Mouse (Mus musculus) midbrain, embryonic 11.5 days (tissue): ENCODE results near the gene Tenm1. TPM values are rescaled to one million over a fixed set of nuclear protein-coding genes. Genes with fewer than 3 reads are reported as not detected.

ENCODE experiments used
- ATAC-seq: fragments of 200-750 bp; cut with Nextera tagmentation; 2 replicates; pipeline ENCODE4 v1.8.0; 2017; ENCODE audit warnings: moderate TSS enrichment, moderate library complexity; ENCODE audit not compliant: low FRiP score
- DNase-seq: peaks from one replicate; pipeline ENCODE4 v3.0.0; 2015; ENCODE audit warnings: low spot score; ENCODE audit errors: missing footprints
- H3K27ac ChIP-seq: fragments of 300-500 bp; sonication (generic); 2 replicates; pipeline ENCODE4 v1.5.1; 2014; ENCODE audit warnings: low read depth, low read length
- H3K27me3 ChIP-seq: fragments of 300-500 bp; sonication (generic); 2 replicates; pipeline ENCODE4 v1.6.1; 2014; ENCODE audit warnings: mild to moderate bottlenecking, low read length, moderate library complexity, mixed read lengths; ENCODE audit not compliant: control insufficient read depth, insufficient read depth
- H3K36me3 ChIP-seq: fragments of 300-500 bp; sonication (generic); 2 replicates; pipeline ENCODE4 v1.6.1; 2014; ENCODE audit warnings: mild to moderate bottlenecking, low read length, moderate library complexity, mixed read lengths; ENCODE audit not compliant: control insufficient read depth, insufficient read depth
- H3K4me1 ChIP-seq: fragments of 300-500 bp; sonication (generic); 2 replicates; pipeline ENCODE4 v1.6.1; 2014; ENCODE audit warnings: low read length; ENCODE audit not compliant: control insufficient read depth, insufficient read depth
- H3K4me2 ChIP-seq: fragments of 300-500 bp; sonication (generic); 2 replicates; pipeline ENCODE4 v1.6.1; 2014; ENCODE audit warnings: mild to moderate bottlenecking, moderate library complexity
- H3K4me3 ChIP-seq: fragments of 300-500 bp; sonication (generic); 2 replicates; pipeline ENCODE4 v1.5.1; 2014; ENCODE audit warnings: low read depth, low read length
- H3K9ac ChIP-seq: fragments of 300-500 bp; sonication (generic); 2 replicates; pipeline ENCODE4 v1.6.1; 2014; ENCODE audit warnings: low read length
- H3K9me3 ChIP-seq: fragments of 300-500 bp; sonication (generic); 2 replicates; pipeline ENCODE4 v1.6.1; 2016; ENCODE audit warnings: low read length; ENCODE audit not compliant: control insufficient read depth
- WGBS: fragments of 180-500 bp; shearing (Covaris S2); extraction: QIAGEN DNeasy Blood & Tissue Kit; methylation state at CpG from one replicate; pipeline ENCODE4 v1.1.7; 2014; 5-methylcytosine and 5-hydroxymethylcytosine counted together
- polyA plus RNA-seq: library from polyadenylated mRNA; unstranded; fragments of >200 nt; fragmentation: Nextera tagmentation; extraction: Ambion mirVana; gene quantifications from 2 replicates; pipeline ENCODE4 v1.2.1, GENCODE M21; 2014

The Tenm1 gene
- polyA plus RNA-seq, 1 experiment from 2014 or later: 2.7 TPM

GRCm38 (mm10) chrX:43122491-43122890 lies 306.4 kb downstream of the Tenm1 start:
- no peak overlapping the region for H3K9ac ChIP-seq
- no peaks in the 10 kb centered on the region for H3K9me3 ChIP-seq
- no peaks in the 10 kb centered on the region for H3K36me3 ChIP-seq
- 70% methylated on average over 1 of the region's 1 CpGs for WGBS
- H3K27ac ChIP-seq: no peak overlapping the region
- DNase-seq: no peak
- H3K4me3 ChIP-seq: no peak overlapping the region
- H3K4me1 ChIP-seq: no peaks in the 10 kb centered on the region
- H3K4me2 ChIP-seq: no peak overlapping the region
- no peaks in the 10 kb centered on the region for H3K27me3 ChIP-seq
- ATAC-seq: no peak

GRCm38 (mm10) chrX:43122001-43122400 lies 306.9 kb downstream of the Tenm1 start:
- DNase-seq (no peak), ATAC-seq (no peak)
- Histone ChIP-seq H3K4me2 (no peak overlapping the region), H3K4me1 (no peaks in the 10 kb centered on the region), H3K36me3 (no peaks in the 10 kb centered on the region), H3K9ac (no peak overlapping the region), H3K27me3 (no peaks in the 10 kb centered on the region), H3K4me3 (no peak overlapping the region), H3K27ac (no peak overlapping the region), H3K9me3 (no peaks in the 10 kb centered on the region)
- 95% methylated on average over 1 of the region's 1 CpGs for WGBS

GRCm38 (mm10) chrX:42986100-42986499 lies 442.8 kb downstream of the Tenm1 start:
- H3K4me3 ChIP-seq: no peak overlapping the region
- H3K27me3 ChIP-seq: no peaks in the 10 kb centered on the region
- no peaks in the 10 kb centered on the region for H3K4me1 ChIP-seq
- H3K4me2 ChIP-seq: no peak overlapping the region
- no peaks in the 10 kb centered on the region for H3K36me3 ChIP-seq
- no peak overlapping the region for H3K27ac ChIP-seq
- no peak for DNase-seq
- H3K9ac ChIP-seq: no peak overlapping the region
- no peaks in the 10 kb centered on the region for H3K9me3 ChIP-seq
- 86% methylated on average over 2 of the region's 2 CpGs for WGBS
- ATAC-seq: no peak

GRCm38 (mm10) chrX:42973562-42973961 lies 455.4 kb downstream of the Tenm1 start:
- no peaks in the 10 kb centered on the region for H3K9me3 ChIP-seq

GRCm38 (mm10) chrX:42967611-42968010 lies 461.3 kb downstream of the Tenm1 start:
- no peak overlapping the region for H3K4me3 ChIP-seq

More at GRCm38 (mm10) chrX:42973562-42973961, 455.4 kb downstream of the Tenm1 start:
- ATAC-seq (no peak), DNase-seq (no peak)
- Histone ChIP-seq H3K27ac (no peak overlapping the region), H3K4me3 (no peak overlapping the region), H3K9ac (no peak overlapping the region), H3K36me3 (no peaks in the 10 kb centered on the region), H3K4me2 (no peak overlapping the region), H3K4me1 (no peaks in the 10 kb centered on the region), H3K27me3 (no peaks in the 10 kb centered on the region)
- 4% methylated on average over 1 of the region's 1 CpGs for WGBS

GRCm38 (mm10) chrX:42861731-42862130 lies 567.2 kb downstream of the Tenm1 start:
- Histone ChIP-seq H3K4me3 (no peak overlapping the region), H3K9ac (no peak overlapping the region), H3K9me3 (no peaks in the 10 kb centered on the region), H3K27ac (no peak overlapping the region), H3K4me2 (no peak overlapping the region), H3K36me3 (no peaks in the 10 kb centered on the region), H3K27me3 (no peaks in the 10 kb centered on the region), H3K4me1 (no peaks in the 10 kb centered on the region)
- DNase-seq (no peak), ATAC-seq (no peak)
- 80% methylated on average over 1 of the region's 1 CpGs for WGBS

More at GRCm38 (mm10) chrX:42967611-42968010, 461.3 kb downstream of the Tenm1 start:
- Histone ChIP-seq H3K9ac (no peak overlapping the region), H3K27me3 (no peaks in the 10 kb centered on the region), H3K36me3 (no peaks in the 10 kb centered on the region), H3K27ac (no peak overlapping the region), H3K4me2 (no peak overlapping the region), H3K9me3 (no peaks in the 10 kb centered on the region), H3K4me1 (no peaks in the 10 kb centered on the region)
- WGBS: 85% methylated on average over 5 of the region's 5 CpGs
- DNase-seq (no peak), ATAC-seq (no peak)

GRCm38 (mm10) chrX:42781566-42781965 lies 647.4 kb downstream of the Tenm1 start:
- Histone ChIP-seq H3K4me1 (no peaks in the 10 kb centered on the region), H3K4me2 (no peak overlapping the region), H3K9me3 (no peaks in the 10 kb centered on the region), H3K36me3 (no peaks in the 10 kb centered on the region), H3K9ac (no peak overlapping the region), H3K4me3 (no peak overlapping the region), H3K27ac (no peak overlapping the region), H3K27me3 (no peaks in the 10 kb centered on the region)
- 59% methylated on average over 4 of the region's 4 CpGs for WGBS
- ATAC-seq (no peak), DNase-seq (no peak)

GRCm38 (mm10) chrX:42718078-42718785 lies 710.7 kb downstream of the Tenm1 start:
- WGBS: 80% methylated on average over 3 of the region's 3 CpGs
- H3K4me2 ChIP-seq: no peak overlapping the region
- H3K9ac ChIP-seq: no peak overlapping the region
- no peaks in the 10 kb centered on the region for H3K36me3 ChIP-seq
- no peak for DNase-seq
- H3K27me3 ChIP-seq: no peaks in the 10 kb centered on the region
- no peak overlapping the region for H3K4me3 ChIP-seq
- H3K9me3 ChIP-seq: no peaks in the 10 kb centered on the region
- ATAC-seq: no peak
- no peaks in the 10 kb centered on the region for H3K4me1 ChIP-seq
- H3K27ac ChIP-seq: no peak overlapping the region

GRCm38 (mm10) chrX:42700291-42700690 lies 728.6 kb downstream of the Tenm1 start:
- H3K9me3 ChIP-seq: no peaks in the 10 kb centered on the region
- DNase-seq (no peak), ATAC-seq (no peak)
- no peak overlapping the region for H3K4me2 ChIP-seq
- H3K4me1 ChIP-seq: no peaks in the 10 kb centered on the region
- H3K4me3 ChIP-seq: no peak overlapping the region
- WGBS: 58% methylated on average over 3 of the region's 3 CpGs
- no peak overlapping the region for H3K27ac ChIP-seq
- H3K36me3 ChIP-seq: no peaks in the 10 kb centered on the region
- H3K27me3 ChIP-seq: no peaks in the 10 kb centered on the region
- no peak overlapping the region for H3K9ac ChIP-seq
